ENCODE assay signal across 24 mouse cellular contexts in genomic region chr16:7346001-7346625, GRCm38 (mm10).
DNase-seq lines count a peak whose midpoint lies in the region; ATAC-seq lines count a peak whose summit lies in the region.
"Had no signal": no experiment of that assay in that cellular context is flagged by ENCODE, and none has a peak within 500 bp of the region (broad histone marks: within the 10 kb centered on the region; RNA-seq: fewer than 3 reads in every experiment).

No protein-coding gene starts in this region.

- no peak for DNase-seq in neural tube, embryonic 10.5 days (ENCODE audit: extremely low spot score, low spot score)
- peak; percentile 77 for DNase-seq in forebrain, embryonic 14.5 days (ENCODE audit: low spot score)
- DNase-seq in adrenal gland, postnatal 36 days = no peak
- DNase-seq in right cerebral cortex, postnatal 10 days (ENCODE audit: low spot score in 2 of 2) = no peak
- DNase-seq: adrenal gland, adult 8-10 months; cerebellum, postnatal 36 days; gastrocnemius, postnatal 36 days; heart, postnatal 36 days; kidney, postnatal 4 days; lung, postnatal 4 days; right cerebral cortex, postnatal 4 days; thymus, postnatal 36 days had no signal

- no peak overlapping the region for H3K9ac ChIP-seq in neural tube, embryonic 13.5 days
- H3K9ac ChIP-seq in forebrain, embryonic 14.5 days (ENCODE audit: low read length) = no peak overlapping the region
- H3K9ac ChIP-seq in limb, embryonic 13.5 days = no peak overlapping the region
- H3K9ac ChIP-seq: heart, embryonic 15.5 days; kidney, embryonic 15.5 days; midbrain, embryonic 15.5 days; stomach, embryonic 15.5 days had no signal

- H3K27ac ChIP-seq in neural tube, embryonic 13.5 days (replicated peaks) = peak overlapping the region; percentile 85
- no peak overlapping the region for H3K27ac ChIP-seq in forebrain, embryonic 14.5 days (ENCODE audit: low read depth, low read length)
- no peak overlapping the region for H3K27ac ChIP-seq in limb, embryonic 13.5 days
- H3K27ac ChIP-seq: embryonic facial prominence, embryonic 10.5 days; heart, embryonic 15.5 days; hindbrain, postnatal 0 days; kidney, embryonic 15.5 days; left cerebral cortex, adult 2 months; midbrain, embryonic 15.5 days; stomach, embryonic 15.5 days had no signal

- H3K27me3 ChIP-seq in neural tube, embryonic 13.5 days = no peaks in the 10 kb centered on the region
- H3K27me3 ChIP-seq in forebrain, embryonic 14.5 days (replicated peaks; ENCODE audit: control insufficient read depth, insufficient read depth, low read length) = peaks cover 21% of the 10 kb centered on the region
- no peaks in the 10 kb centered on the region for H3K27me3 ChIP-seq in limb, embryonic 13.5 days
- H3K27me3 ChIP-seq: heart, embryonic 15.5 days; kidney, embryonic 15.5 days; midbrain, embryonic 15.5 days; stomach, embryonic 15.5 days had no signal

- H3K4me1 ChIP-seq in neural tube, embryonic 13.5 days (replicated peaks) = peaks cover 53% of the 10 kb centered on the region
- H3K4me1 ChIP-seq in forebrain, embryonic 14.5 days (ENCODE audit: control insufficient read depth, insufficient read depth, low read length) = peaks cover 10% of the 10 kb centered on the region
- H3K4me1 ChIP-seq in limb, embryonic 13.5 days = peaks cover 27% of the 10 kb centered on the region
- H3K4me1 ChIP-seq: heart, embryonic 15.5 days; kidney, embryonic 15.5 days; stomach, embryonic 15.5 days had no signal

- 21% methylated on average over 11 of the region's 11 CpGs for WGBS in neural tube, embryonic 13.5 days
- WGBS in forebrain, embryonic 14.5 days = 10% methylated on average over 11 of the region's 11 CpGs
- WGBS in limb, embryonic 13.5 days = 17% methylated on average over 11 of the region's 11 CpGs

- no peak overlapping the region for H3K4me3 ChIP-seq in neural tube, embryonic 13.5 days
- no peak overlapping the region for H3K4me3 ChIP-seq in forebrain, embryonic 14.5 days (ENCODE audit: low read depth, low read length)
- H3K4me3 ChIP-seq in limb, embryonic 13.5 days = no peak overlapping the region
- H3K4me3 ChIP-seq: embryonic facial prominence, embryonic 10.5 days; heart, embryonic 15.5 days; kidney, embryonic 15.5 days; left cerebral cortex, adult 2 months; midbrain, embryonic 15.5 days; stomach, embryonic 15.5 days had no signal

- ATAC-seq in neural tube, embryonic 13.5 days (ENCODE audit: low read depth) = no peak
- ATAC-seq in forebrain, embryonic 14.5 days = peak; percentile 64
- peak; percentile 32; the same call in 1 of the 2 replicates for ATAC-seq in limb, embryonic 13.5 days (ENCODE audit: low FRiP score, low read depth)
- no peak for ATAC-seq in megakaryocyte-erythroid progenitor cell, adult 5-6 weeks (replicated peaks; ENCODE audit: low FRiP score, low TSS enrichment, poor library complexity, severe bottlenecking)
- ATAC-seq: activated CD4-positive, CD25-positive, alpha-beta regulatory T cell, adult 4 months; hindbrain, postnatal 0 days; intestine, postnatal 0 days; midbrain, embryonic 15.5 days had no signal

- no peaks in the 10 kb centered on the region for H3K36me3 ChIP-seq in neural tube, embryonic 13.5 days
- H3K36me3 ChIP-seq in forebrain, embryonic 14.5 days (ENCODE audit: control insufficient read depth, insufficient read depth, low read length) = no peaks in the 10 kb centered on the region
- H3K36me3 ChIP-seq in limb, embryonic 13.5 days = no peaks in the 10 kb centered on the region
- H3K36me3 ChIP-seq: embryonic facial prominence, embryonic 10.5 days; heart, embryonic 15.5 days; kidney, embryonic 15.5 days; midbrain, embryonic 15.5 days; stomach, embryonic 15.5 days had no signal

- H3K9me3 ChIP-seq in neural tube, embryonic 13.5 days = no peaks in the 10 kb centered on the region
- H3K9me3 ChIP-seq in forebrain, embryonic 14.5 days (replicated peaks; ENCODE audit: control insufficient read depth, low read length) = no peaks in the 10 kb centered on the region
- no peaks in the 10 kb centered on the region for H3K9me3 ChIP-seq in limb, embryonic 13.5 days
- H3K9me3 ChIP-seq: embryonic facial prominence, embryonic 10.5 days; heart, embryonic 15.5 days; kidney, embryonic 15.5 days; midbrain, embryonic 15.5 days; stomach, embryonic 15.5 days had no signal

- no peak overlapping the region for H3K4me2 ChIP-seq in neural tube, embryonic 13.5 days
- no peak overlapping the region for H3K4me2 ChIP-seq in forebrain, embryonic 14.5 days (ENCODE audit: low read length)
- H3K4me2 ChIP-seq in limb, embryonic 13.5 days (replicated peaks) = peak overlapping the region; percentile 31
- H3K4me2 ChIP-seq: heart, embryonic 15.5 days; kidney, embryonic 15.5 days; midbrain, embryonic 15.5 days; stomach, embryonic 15.5 days had no signal

Comparison
In these comparisons a context has a peak if more than half of its experiments do, and no peak if none do; other contexts are left out.
1. ATAC-seq: peak in forebrain, embryonic 14.5 days (single experiment) and limb, embryonic 13.5 days (single experiment); none in neural tube, embryonic 13.5 days (single experiment) and megakaryocyte-erythroid progenitor cell, adult 5-6 weeks (single experiment).